Mouse (Mus musculus) left cerebral cortex, adult 8-10 months (tissue): ENCODE results near the gene Med6. TPM values are rescaled to one million over a fixed set of nuclear protein-coding genes. Genes with fewer than 3 reads are reported as not detected.
"Not testable (repeated sequence)": the region's sequence is repeated elsewhere in the genome, so short reads cannot be mapped to it uniquely, and the experiment has no call there.

Experiments used
- DNase-seq, 2 experiments: peaks; one replicate each; pipeline ENCODE4 v3.0.0; 2022; ENCODE audit warnings: low spot score in 2 of 2
- total RNA-seq, 4 experiments: library from RNA; stranded (reverse); gene quantifications; 2 replicates each; pipeline ENCODE4 v1.2.4; 2022

Gene Med6
- total RNA-seq, 4 experiments from 2014 or later, result 27.2 to 30.8 (median 30.3) TPM

- DNase-seq, result no peak
Observed at GRCm38 (mm10) chr12:81564173-81564572, 30.6 kb downstream of the Med6 start.

GRCm38 (mm10) chr12:81549286-81549685 lies 45.5 kb downstream of the Med6 start:
- no peak for DNase-seq

- DNase-seq, result no peak
Observed at GRCm38 (mm10) chr12:81547163-81547562, 47.6 kb downstream of the Med6 start.

GRCm38 (mm10) chr12:81533029-81533419 lies 61.8 kb downstream of the Med6 start:
- no peak for DNase-seq

- peak; percentile 79 to 81 for DNase-seq
Observed at GRCm38 (mm10) chr12:81532316-81533028, 62.3 kb downstream of the Med6 start, which contains the start of the genes Gm20498 and Synj2bp. Gene Gm20498 (minus strand): TSS chr12:81532905. Gene Synj2bp (minus strand): TSS chr12:81532911.

GRCm38 (mm10) chr12:81530587-81530986 lies 64.2 kb downstream of the Med6 start:
- not testable (repeated sequence) for DNase-seq

Other genes starting within 250 kb of the Med6 start
- gene Gm4787, start 215.5 kb downstream of the Med6 start, total RNA-seq, result 1 to 10 TPM; 1.7 to 2.7 (median 2.1) TPM
- gene Adam4, start 173.1 kb downstream of the Med6 start, total RNA-seq, result 1 to 10 TPM; 2.7 to 3.7 (median 3.0) TPM
- gene Cox16, start 109.9 kb downstream of the Med6 start, total RNA-seq, result 10 to 100 TPM; 35.2 to 48.7 (median 39.4) TPM
- 10 to 100 TPM; 40.6 to 45.2 (median 42.0) TPM for gene Gm20498, start 62.1 kb downstream of the Med6 start, total RNA-seq
- gene Synj2bp, start 62.1 kb downstream of the Med6 start, total RNA-seq, result 10 to 100 TPM; 25.9 to 34.2 (median 32.6) TPM
- gene Adam21, start 26.5 kb downstream of the Med6 start, total RNA-seq, result under 1 TPM; 0.16 to 0.72 (median 0.57) TPM
- gene Ttc9, start 36.2 kb upstream of the Med6 start, total RNA-seq, result 10 to 100 TPM; 45.1 to 53.9 (median 51.0) TPM
- 10 to 100 TPM; 52.5 to 60.7 (median 55.2) TPM for gene Map3k9, start 186.2 kb upstream of the Med6 start, total RNA-seq